ENCODE assay signal across 10 mouse cellular contexts in genomic region chr14:76701911-76702708, GRCm38 (mm10).
DNase-seq lines count a peak whose midpoint lies in the region; ATAC-seq and TF ChIP-seq lines count a peak whose summit lies in the region.
"Had no signal": no experiment of that assay in that cellular context is flagged by ENCODE, and none has a peak within 500 bp of the region (broad histone marks: within the 10 kb centered on the region; RNA-seq: fewer than 3 reads in every experiment).

No protein-coding gene starts in this region.

- H3K9ac ChIP-seq in intestine, embryonic 15.5 days = no peak overlapping the region
- no peak overlapping the region for H3K9ac ChIP-seq in intestine, postnatal 0 days (ENCODE audit: low read depth, low read length)
- no peak overlapping the region for H3K9ac ChIP-seq in midbrain, postnatal 0 days (replicated peaks; ENCODE audit: low read length, poor library complexity, severe bottlenecking)

- H3K4me3 ChIP-seq in intestine, embryonic 15.5 days (replicated peaks) = no peak overlapping the region
- no peak overlapping the region for H3K4me3 ChIP-seq in intestine, postnatal 0 days (ENCODE audit: low read depth, low read length)
- H3K4me3 ChIP-seq in midbrain, embryonic 10.5 days = no peak overlapping the region
- H3K4me3 ChIP-seq in midbrain, postnatal 0 days (ENCODE audit: low read depth, low read length) = no peak overlapping the region
- H3K4me3 ChIP-seq in embryonic fibroblast, embryonic 13.5 days (ENCODE audit: insufficient read depth, low read length) = no peak overlapping the region

- no peak for TF ChIP-seq CTCF in intestine, postnatal 0 days (IDR thresholded peaks at IDR 0.05; ENCODE audit: low read depth)
- no peak for TF ChIP-seq CTCF in midbrain, postnatal 0 days (IDR thresholded peaks at IDR 0.05)
- TF ChIP-seq CTCF in embryonic fibroblast, embryonic 13.5 days (IDR thresholded peaks at IDR 0.05; ENCODE audit: borderline replicate concordance, insufficient read depth, low read length) = no peak

- DNase-seq in midbrain, embryonic 10.5 days (ENCODE audit: low spot score) = no peak
- no peak for DNase-seq in midbrain, postnatal 0 days (ENCODE audit: low spot score)
- peak; percentile 38 for DNase-seq in splenic B cell, adult 2 months (ENCODE audit: low read depth, low spot score)
- no peak for DNase-seq in right cerebral cortex, adult 2 months (ENCODE audit: low spot score in 2 of 2)
- DNase-seq: cerebellum, postnatal 10 days; thymus, postnatal 14 days had no signal

- H3K36me3 ChIP-seq in intestine, embryonic 15.5 days = no peaks in the 10 kb centered on the region
- no peaks in the 10 kb centered on the region for H3K36me3 ChIP-seq in intestine, postnatal 0 days (ENCODE audit: control insufficient read depth, insufficient read depth)
- H3K36me3 ChIP-seq in midbrain, embryonic 10.5 days = no peaks in the 10 kb centered on the region
- no peaks in the 10 kb centered on the region for H3K36me3 ChIP-seq in midbrain, postnatal 0 days (ENCODE audit: insufficient read depth, low read length)
- no peaks in the 10 kb centered on the region for H3K36me3 ChIP-seq in splenic B cell, adult 2 months (ENCODE audit: control insufficient read depth, insufficient read depth, low read length, poor library complexity, severe bottlenecking)
- H3K36me3 ChIP-seq: G1E had no signal

- H3K4me1 ChIP-seq in intestine, embryonic 15.5 days (replicated peaks) = peaks cover 25% of the 10 kb centered on the region
- H3K4me1 ChIP-seq in intestine, postnatal 0 days (replicated peaks; ENCODE audit: control insufficient read depth, insufficient read depth, low read length) = peaks cover 20% of the 10 kb centered on the region; the same call in 1 of the 2 replicates
- peaks cover 29% of the 10 kb centered on the region for H3K4me1 ChIP-seq in midbrain, embryonic 10.5 days
- H3K4me1 ChIP-seq in midbrain, postnatal 0 days (ENCODE audit: insufficient read depth, low read length) = no peaks in the 10 kb centered on the region
- peaks cover 20% of the 10 kb centered on the region for H3K4me1 ChIP-seq in embryonic fibroblast, embryonic 13.5 days (ENCODE audit: control insufficient read depth, insufficient read depth, low read length)

- no peak overlapping the region for H3K4me2 ChIP-seq in intestine, embryonic 15.5 days (replicated peaks)
- no peak overlapping the region for H3K4me2 ChIP-seq in intestine, postnatal 0 days (replicated peaks; ENCODE audit: low read depth)
- H3K4me2 ChIP-seq in midbrain, postnatal 0 days (ENCODE audit: low read depth, low read length, poor library complexity, severe bottlenecking) = no peak overlapping the region

- no peaks in the 10 kb centered on the region for H3K27me3 ChIP-seq in intestine, embryonic 15.5 days (replicated peaks)
- no peaks in the 10 kb centered on the region for H3K27me3 ChIP-seq in intestine, postnatal 0 days (replicated peaks; ENCODE audit: control insufficient read depth, insufficient read depth, low read length)
- no peaks in the 10 kb centered on the region for H3K27me3 ChIP-seq in midbrain, embryonic 10.5 days (ENCODE audit: low read depth, poor library complexity, severe bottlenecking)
- H3K27me3 ChIP-seq in midbrain, postnatal 0 days (ENCODE audit: insufficient read depth, low read length) = no peaks in the 10 kb centered on the region
- H3K27me3 ChIP-seq in splenic B cell, adult 2 months (ENCODE audit: control insufficient read depth, insufficient read depth, low read length, poor library complexity, severe bottlenecking) = no peaks in the 10 kb centered on the region

- H3K27ac ChIP-seq in intestine, embryonic 15.5 days = 0 out of 2 replicates have a peak overlapping the region, but pooled peaks have one; percentile 7
- no peak overlapping the region for H3K27ac ChIP-seq in intestine, postnatal 0 days (ENCODE audit: low read depth, low read length)
- peak overlapping the region; percentile 42 for H3K27ac ChIP-seq in midbrain, embryonic 10.5 days (replicated peaks)
- H3K27ac ChIP-seq in midbrain, postnatal 0 days (ENCODE audit: low read depth, low read length) = no peak overlapping the region
- peak overlapping the region; percentile 36; the same call in 1 of the 2 replicates for H3K27ac ChIP-seq in embryonic fibroblast, embryonic 13.5 days (ENCODE audit: insufficient read depth, low read length)

- no peak for ATAC-seq in intestine, embryonic 15.5 days
- ATAC-seq in intestine, postnatal 0 days = no peak
- no peak for ATAC-seq in midbrain, postnatal 0 days (ENCODE audit: low FRiP score)

- no peaks in the 10 kb centered on the region for H3K9me3 ChIP-seq in intestine, embryonic 15.5 days
- H3K9me3 ChIP-seq in intestine, postnatal 0 days (ENCODE audit: control insufficient read depth) = no peaks in the 10 kb centered on the region
- H3K9me3 ChIP-seq in midbrain, embryonic 10.5 days (replicated peaks) = no peaks in the 10 kb centered on the region
- H3K9me3 ChIP-seq in midbrain, postnatal 0 days (ENCODE audit: low read length) = no peaks in the 10 kb centered on the region

- WGBS in intestine, embryonic 15.5 days = 67% methylated on average over 14 of the region's 14 CpGs
- 62% methylated on average over 14 of the region's 14 CpGs for WGBS in intestine, postnatal 0 days
- WGBS in midbrain, embryonic 10.5 days = 83% methylated on average over 14 of the region's 14 CpGs
- WGBS in midbrain, postnatal 0 days = 62% methylated on average over 14 of the region's 14 CpGs

- no peak for TF ChIP-seq POLR2A in embryonic fibroblast, embryonic 13.5 days (IDR thresholded peaks at IDR 0.05; ENCODE audit: low read depth, low read length)

Comparison
In these comparisons a context has a peak if more than half of its experiments do, and no peak if none do; other contexts are left out.
1. H3K27ac ChIP-seq: peak in intestine, embryonic 15.5 days (single experiment), midbrain, embryonic 10.5 days (single experiment) and embryonic fibroblast, embryonic 13.5 days (single experiment); none in intestine, postnatal 0 days (single experiment) and midbrain, postnatal 0 days (single experiment).